Mouse (Mus musculus) c-Kit-positive CD71-negative TER-119-negative erythroid progenitor cells, embryonic 14.5 days (primary cell): ENCODE data around the gene Vipas39.
"Not testable (repeated sequence)": the region's sequence is repeated elsewhere in the genome, so short reads cannot be mapped to it uniquely, and the experiment has no call there.

Experiments
- DNase-seq: peaks from one replicate; pipeline ENCODE4 v3.0.0-alpha.2; 2013; ENCODE audit warnings: low read depth

The Vipas39 gene

DNA sequence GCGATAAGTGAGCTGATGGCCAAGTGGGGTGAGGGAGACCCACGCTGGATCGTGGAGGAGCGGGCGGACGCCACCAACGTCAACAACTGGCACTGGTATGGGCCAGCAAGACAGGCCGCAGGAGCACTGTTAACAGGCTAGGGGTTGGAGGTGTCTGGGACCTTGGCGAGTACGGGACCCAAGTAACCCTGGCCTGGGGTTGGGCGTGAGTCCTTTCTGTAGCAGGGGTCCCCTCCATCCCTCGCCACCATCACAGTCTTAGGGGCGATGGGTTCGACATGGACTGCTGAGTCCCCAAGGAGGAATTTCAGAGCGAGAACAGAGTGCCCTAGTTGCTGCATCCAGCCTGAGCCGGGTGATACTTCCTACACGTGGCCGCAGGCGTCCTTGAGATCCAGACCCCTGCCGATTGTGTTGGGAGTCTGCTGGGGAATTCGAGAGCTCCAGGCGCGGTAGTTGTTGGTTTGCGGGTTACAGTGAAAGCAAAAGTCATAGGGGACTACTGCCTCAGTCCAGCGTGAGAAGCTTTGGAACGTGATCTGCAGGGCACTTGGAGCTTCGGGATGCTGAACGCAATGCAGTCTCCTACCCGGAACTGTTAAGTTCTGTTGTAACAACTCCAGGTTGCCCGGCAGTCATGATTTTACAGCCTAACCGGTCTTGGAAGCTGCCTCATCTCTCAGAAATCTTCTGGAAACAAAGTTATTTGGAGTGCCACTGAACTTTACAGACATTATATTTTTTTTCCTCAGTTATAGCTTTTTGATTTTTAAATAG lies 959 bp upstream of the Vipas39 start:
- DNase-seq: no peak

- no peak for DNase-seq
Measured at GRCm38 (mm10) chr12:87265444-87265843, 612 bp downstream of the Vipas39 start.

DNA sequence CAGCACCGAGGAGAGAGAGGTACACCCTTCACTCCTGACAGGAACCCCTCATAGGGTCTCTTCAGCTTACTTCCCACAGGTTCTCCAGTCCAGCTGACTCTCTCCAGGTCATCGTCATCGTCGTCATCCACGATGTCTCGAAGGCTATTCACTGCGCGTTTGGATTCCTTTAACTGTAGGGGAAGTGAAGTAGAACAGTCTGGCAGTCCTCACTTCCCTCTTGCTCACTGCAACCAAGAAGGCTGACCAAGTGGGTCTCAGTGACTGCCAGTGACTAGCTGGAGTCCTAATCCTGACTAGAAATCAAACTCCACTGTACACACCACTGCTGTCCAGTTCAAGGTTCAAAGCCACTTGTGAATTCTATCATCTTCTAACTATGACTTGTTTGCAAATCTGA lies 5.5 kb downstream of the Vipas39 start:
- no peak for DNase-seq

- no peak for DNase-seq
Measured at GRCm38 (mm10) chr12:87256629-87257028, 9.4 kb downstream of the Vipas39 start.

- DNase-seq: no peak
Measured at GRCm38 (mm10) chr12:87253878-87254277, 12.2 kb downstream of the Vipas39 start.

GRCm38 (mm10) chr12:87250161-87250560 lies 15.9 kb downstream of the Vipas39 start:
- no peak for DNase-seq

GRCm38 (mm10) chr12:87238632-87239031 lies 27.4 kb downstream of the Vipas39 start, which contains the start of gene Noxred1:
TSS of gene Noxred1 (minus strand) at chr12:87238732.
- no peak for DNase-seq

- no peak for DNase-seq
Measured at GRCm38 (mm10) chr12:87236882-87237483, 29.1 kb downstream of the Vipas39 start.

GRCm38 (mm10) chr12:87230379-87230895 lies 35.6 kb downstream of the Vipas39 start:
- DNase-seq: no peak

GRCm38 (mm10) chr12:87229633-87230032 lies 36.4 kb downstream of the Vipas39 start:
- no peak for DNase-seq

GRCm38 (mm10) chr12:87226801-87227200 lies 39.3 kb downstream of the Vipas39 start:
- no peak for DNase-seq

GRCm38 (mm10) chr12:87224950-87225349 lies 41.1 kb downstream of the Vipas39 start:
- DNase-seq: no peak

- DNase-seq: no peak
Measured at GRCm38 (mm10) chr12:87219362-87219761, 46.7 kb downstream of the Vipas39 start.

GRCm38 (mm10) chr12:87217596-87217995 lies 48.5 kb downstream of the Vipas39 start:
- DNase-seq: no peak

DNA sequence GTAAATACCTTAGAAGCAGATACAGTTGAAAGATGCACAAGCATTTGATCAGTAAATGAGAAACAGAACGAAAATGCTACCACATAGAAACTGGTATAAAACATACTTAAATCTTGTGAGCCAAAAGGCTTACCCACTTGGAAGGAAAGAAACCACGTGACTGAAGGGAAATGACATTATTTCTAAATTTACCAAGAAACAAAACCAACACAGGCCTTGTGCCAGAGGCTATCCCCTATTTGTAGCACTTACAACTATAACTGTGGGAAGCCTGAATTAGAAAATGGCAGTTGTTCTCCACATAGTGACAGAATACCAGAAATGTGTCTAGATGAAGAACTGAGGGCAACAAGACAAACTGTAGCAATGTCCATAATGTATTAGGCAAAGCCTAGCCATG lies 50.0 kb downstream of the Vipas39 start:
- DNase-seq: no peak

DNA sequence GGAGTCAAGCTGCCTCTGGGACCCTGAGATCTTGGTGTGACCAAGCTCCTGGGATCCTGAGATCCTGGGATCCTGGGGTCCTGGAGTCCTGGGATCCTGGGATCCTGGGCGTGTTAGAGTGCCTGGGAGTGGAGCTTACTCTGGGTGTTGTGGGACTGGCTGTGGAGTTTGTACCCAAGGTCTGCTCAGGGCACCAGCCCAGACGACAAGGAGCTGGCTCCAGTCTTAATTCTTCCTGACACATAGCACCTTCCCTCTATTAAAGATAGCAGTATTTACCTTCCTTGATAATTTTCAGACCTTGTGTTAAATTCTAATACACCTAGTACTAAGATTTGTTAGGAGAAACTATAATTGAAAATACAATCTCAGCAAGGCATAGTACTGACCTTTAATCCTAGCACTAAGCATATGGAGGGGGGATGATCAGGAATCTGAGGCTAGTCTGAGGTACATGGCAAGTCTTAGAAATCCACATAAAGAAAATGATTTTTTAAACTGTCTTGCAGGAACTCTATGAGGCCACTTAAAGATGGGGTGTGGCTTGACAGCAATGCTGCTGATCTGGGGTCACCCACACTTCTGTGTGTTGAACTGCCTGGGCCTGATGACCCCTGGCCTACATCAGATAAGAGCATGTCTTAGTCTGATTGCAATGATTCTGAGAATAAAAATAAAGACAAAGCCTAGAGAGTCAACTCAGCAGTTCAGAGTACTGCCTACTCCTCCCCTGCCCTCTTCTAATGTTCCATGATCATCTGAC lies 53.0 kb downstream of the Vipas39 start:
- DNase-seq: no peak

GRCm38 (mm10) chr12:87205789-87206188 lies 60.3 kb downstream of the Vipas39 start:
- DNase-seq: not testable (repeated sequence)

DNA sequence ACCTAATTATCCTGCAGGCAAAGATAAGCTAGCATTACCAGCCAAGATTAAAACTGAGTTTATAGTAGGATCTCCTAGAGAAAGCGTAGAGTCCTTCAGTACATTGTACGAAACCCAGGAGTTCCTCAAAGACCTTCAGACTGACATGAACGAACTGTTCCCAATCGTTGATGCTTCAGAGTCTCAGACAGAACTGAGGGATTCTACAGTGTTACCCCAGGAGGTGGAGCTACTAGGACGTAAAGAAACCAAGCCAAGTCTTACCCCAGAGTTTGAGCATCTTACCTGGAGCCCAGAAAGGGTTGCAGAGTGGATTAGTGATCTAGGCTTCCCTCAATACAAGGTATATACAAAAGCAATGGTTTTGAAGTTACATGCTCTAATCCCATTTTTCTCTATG lies 64.4 kb downstream of the Vipas39 start:
- no peak for DNase-seq

DNA sequence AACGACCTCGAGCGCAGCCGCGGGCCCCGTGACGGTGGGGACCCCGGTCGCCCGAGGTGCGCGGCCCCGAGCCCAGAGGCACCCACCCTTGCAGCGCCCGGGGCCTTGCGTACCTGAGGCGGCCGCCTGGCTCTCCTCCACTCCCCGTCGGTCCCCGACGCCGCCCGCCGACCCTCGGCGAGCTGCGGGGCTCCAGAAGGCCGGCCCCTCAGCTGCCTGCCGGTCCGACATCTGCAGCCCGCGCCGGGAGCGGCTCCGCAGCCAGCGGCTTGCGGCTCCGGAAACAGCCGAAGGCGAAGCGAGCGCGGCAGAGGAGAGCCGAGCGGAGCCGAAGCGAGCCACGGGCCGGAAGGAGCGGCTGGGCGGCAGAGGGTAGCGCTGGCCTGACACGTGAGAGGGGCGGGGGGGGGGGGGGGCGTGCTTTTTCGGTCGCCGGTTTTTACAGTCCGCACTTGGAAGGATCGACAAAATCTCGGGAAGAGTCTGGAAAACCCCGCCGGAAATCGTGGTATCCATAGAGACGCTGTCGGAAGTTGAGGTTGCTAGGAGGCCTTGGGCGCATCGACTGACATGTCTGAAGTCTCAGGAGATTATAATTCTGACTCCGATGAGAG lies 66.0 kb downstream of the Vipas39 start, which contains the start of gene Tmed8:
TSS of gene Tmed8 (minus strand) at position 482 of the 614 bp plus-strand sequence.
- DNase-seq: peak; percentile 42

- DNase-seq: no peak
Measured at GRCm38 (mm10) chr12:87199206-87199972, 66.7 kb downstream of the Vipas39 start, which contains the start of gene Samd15. TSS of gene Samd15 (plus strand) at chr12:87199723.

DNA sequence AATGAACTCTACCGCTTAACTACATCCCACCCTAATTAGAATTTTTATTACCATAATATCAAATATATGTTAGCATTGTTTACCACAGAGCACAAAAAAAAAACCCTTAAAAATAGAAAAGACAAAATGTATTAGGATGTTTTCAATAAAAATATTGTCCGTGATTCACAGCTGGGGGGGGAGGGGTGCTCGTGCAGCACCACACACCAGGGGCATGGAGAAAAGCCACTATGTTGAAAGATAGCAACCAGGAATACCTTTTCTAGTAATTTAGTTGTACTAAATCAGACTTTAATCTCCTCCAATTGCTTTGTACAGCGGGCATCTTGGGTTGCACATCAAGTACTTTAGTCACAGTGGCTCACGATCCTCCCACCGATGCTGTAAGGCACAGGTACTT lies 67.3 kb downstream of the Vipas39 start:
- DNase-seq: no peak
